Mouse (Mus musculus): ENCODE results near the gene Psapl1. TPM values are rescaled to one million over a fixed set of nuclear protein-coding genes. Genes with fewer than 3 reads are reported as not detected.

Gene Psapl1
- not detected in 2 replicates for polyA plus RNA-seq (2012; rRNA removed)

GRCm38 (mm10) chr5:36203916-36204315 is at the start of gene Psapl1:
Gene Psapl1, plus strand, starts transcription at chr5:36204021.
- no peak within 1 kb of the TSS for H3K4me3 ChIP-seq (ENCODE audit: insufficient read depth, low read length)
- H3K27ac ChIP-seq (ENCODE audit: insufficient read depth, low read length) = no peak within 1 kb of the TSS
- TF ChIP-seq CTCF (IDR thresholded peaks at IDR 0.05; ENCODE audit: extremely low read depth, insufficient read depth, low read length) = no peak
- TF ChIP-seq POLR2A (IDR thresholded peaks at IDR 0.05; ENCODE audit: extremely low read depth, insufficient read depth, low read length) = no peak
- H3K4me1 ChIP-seq (ENCODE audit: control insufficient read depth, insufficient read depth, low read length) = no peaks in the 10 kb centered on the region; the same call in 1 of the 2 replicates

- H3K4me3 ChIP-seq (ENCODE audit: insufficient read depth, low read length) = no peak overlapping the region
- no peak overlapping the region for H3K27ac ChIP-seq (ENCODE audit: insufficient read depth, low read length)
- TF ChIP-seq CTCF (IDR thresholded peaks at IDR 0.05; ENCODE audit: extremely low read depth, insufficient read depth, low read length) = no peak
- no peak for TF ChIP-seq POLR2A (IDR thresholded peaks at IDR 0.05; ENCODE audit: extremely low read depth, insufficient read depth, low read length)
- no peaks in the 10 kb centered on the region for H3K4me1 ChIP-seq (ENCODE audit: control insufficient read depth, insufficient read depth, low read length)
Observed at GRCm38 (mm10) chr5:36154879-36155485, 48.8 kb upstream of the Psapl1 start.

- TF ChIP-seq CTCF (IDR thresholded peaks at IDR 0.05; ENCODE audit: extremely low read depth, insufficient read depth, low read length) (no peak), POLR2A (IDR thresholded peaks at IDR 0.05; ENCODE audit: extremely low read depth, insufficient read depth, low read length) (no peak)
- no peak overlapping the region for H3K27ac ChIP-seq (ENCODE audit: insufficient read depth, low read length)
- H3K4me3 ChIP-seq (ENCODE audit: insufficient read depth, low read length) = no peak overlapping the region
- peaks cover 10% of the 10 kb centered on the region for H3K4me1 ChIP-seq (ENCODE audit: control insufficient read depth, insufficient read depth, low read length)
Observed at GRCm38 (mm10) chr5:36165424-36166302, 38.2 kb upstream of the Psapl1 start.

- Histone ChIP-seq H3K27ac (ENCODE audit: insufficient read depth, low read length) (no peak overlapping the region), H3K4me3 (ENCODE audit: insufficient read depth, low read length) (no peak overlapping the region), H3K4me1 (ENCODE audit: control insufficient read depth, insufficient read depth, low read length) (peaks cover 10% of the 10 kb centered on the region)
- TF ChIP-seq POLR2A (IDR thresholded peaks at IDR 0.05; ENCODE audit: extremely low read depth, insufficient read depth, low read length) = no peak
Observed at GRCm38 (mm10) chr5:36166346-36167013, 37.3 kb upstream of the Psapl1 start.

- H3K4me1 ChIP-seq (ENCODE audit: control insufficient read depth, insufficient read depth, low read length) = peaks cover 10% of the 10 kb centered on the region
- TF ChIP-seq POLR2A (IDR thresholded peaks at IDR 0.05; ENCODE audit: extremely low read depth, insufficient read depth, low read length) = no peak
- H3K4me3 ChIP-seq (ENCODE audit: insufficient read depth, low read length) = no peak overlapping the region
- no peak overlapping the region for H3K27ac ChIP-seq (ENCODE audit: insufficient read depth, low read length)
Observed at GRCm38 (mm10) chr5:36168963-36169650, 34.7 kb upstream of the Psapl1 start.

GRCm38 (mm10) chr5:36174569-36175115 is 29.2 kb upstream of the Psapl1 start:
- H3K27ac ChIP-seq (ENCODE audit: insufficient read depth, low read length) = no peak overlapping the region
- H3K4me3 ChIP-seq (ENCODE audit: insufficient read depth, low read length) = no peak overlapping the region
- H3K4me1 ChIP-seq (ENCODE audit: control insufficient read depth, insufficient read depth, low read length) = peaks cover 4% of the 10 kb centered on the region; the same call in 1 of the 2 replicates
- TF ChIP-seq POLR2A (IDR thresholded peaks at IDR 0.05; ENCODE audit: extremely low read depth, insufficient read depth, low read length) = no peak
- no peak for TF ChIP-seq CTCF (IDR thresholded peaks at IDR 0.05; ENCODE audit: extremely low read depth, insufficient read depth, low read length)

GRCm38 (mm10) chr5:36176409-36176808 is 27.4 kb upstream of the Psapl1 start:
- Histone ChIP-seq H3K27ac (ENCODE audit: insufficient read depth, low read length) (no peak overlapping the region), H3K4me1 (ENCODE audit: control insufficient read depth, insufficient read depth, low read length) (no peaks in the 10 kb centered on the region), H3K4me3 (ENCODE audit: insufficient read depth, low read length) (no peak overlapping the region)
- TF ChIP-seq CTCF (IDR thresholded peaks at IDR 0.05; ENCODE audit: extremely low read depth, insufficient read depth, low read length) = no peak
- no peak for TF ChIP-seq POLR2A (IDR thresholded peaks at IDR 0.05; ENCODE audit: extremely low read depth, insufficient read depth, low read length)

GRCm38 (mm10) chr5:36176873-36177272 is 26.9 kb upstream of the Psapl1 start:
- no peaks in the 10 kb centered on the region for H3K4me1 ChIP-seq (ENCODE audit: control insufficient read depth, insufficient read depth, low read length)
- no peak overlapping the region for H3K27ac ChIP-seq (ENCODE audit: insufficient read depth, low read length)
- no peak overlapping the region for H3K4me3 ChIP-seq (ENCODE audit: insufficient read depth, low read length)
- TF ChIP-seq CTCF (IDR thresholded peaks at IDR 0.05; ENCODE audit: extremely low read depth, insufficient read depth, low read length) (no peak), POLR2A (IDR thresholded peaks at IDR 0.05; ENCODE audit: extremely low read depth, insufficient read depth, low read length) (no peak)

GRCm38 (mm10) chr5:36178215-36178614 is 25.6 kb upstream of the Psapl1 start:
- H3K4me1 ChIP-seq (ENCODE audit: control insufficient read depth, insufficient read depth, low read length) = no peaks in the 10 kb centered on the region
- TF ChIP-seq CTCF (IDR thresholded peaks at IDR 0.05; ENCODE audit: extremely low read depth, insufficient read depth, low read length) = no peak
- no peak for TF ChIP-seq POLR2A (IDR thresholded peaks at IDR 0.05; ENCODE audit: extremely low read depth, insufficient read depth, low read length)
- H3K27ac ChIP-seq (ENCODE audit: insufficient read depth, low read length) = no peak overlapping the region
- no peak overlapping the region for H3K4me3 ChIP-seq (ENCODE audit: insufficient read depth, low read length)
